Mouse (Mus musculus) thymus, adult 18-20 months (tissue): ENCODE measurements around the gene Gm15217.

Source experiments
- DNase-seq, 2 experiments: peaks; one replicate each; pipeline ENCODE4 v3.0.0; 2022; ENCODE audit warnings: mixed read lengths in 2 of 2

The Gm15217 gene

GRCm38 (mm10) chr14:46398091-46398695 lies 19.0 kb downstream of the Gm15217 start:
- DNase-seq: no peak

GRCm38 (mm10) chr14:46399925-46400324 lies 20.7 kb downstream of the Gm15217 start:
- no peak for DNase-seq

- no peak for DNase-seq
These were observed 29.1 kb downstream of the Gm15217 start for GRCm38 (mm10) chr14:46408319-46408718.

GRCm38 (mm10) chr14:46409016-46409415 lies 29.8 kb downstream of the Gm15217 start:
- DNase-seq: no peak

- no peak for DNase-seq
These were observed 31.4 kb downstream of the Gm15217 start for GRCm38 (mm10) chr14:46410557-46411120.

GRCm38 (mm10) chr14:46412497-46413000 lies 33.3 kb downstream of the Gm15217 start:
- DNase-seq: no peak

- DNase-seq: no peak
These were observed 39.3 kb downstream of the Gm15217 start for GRCm38 (mm10) chr14:46418371-46419097.

GRCm38 (mm10) chr14:46419269-46419668 lies 40.1 kb downstream of the Gm15217 start:
- DNase-seq: no peak

GRCm38 (mm10) chr14:46421823-46422222 lies 42.6 kb downstream of the Gm15217 start:
- DNase-seq: no peak

- DNase-seq: no peak
These were observed 48.0 kb downstream of the Gm15217 start for GRCm38 (mm10) chr14:46427251-46427650.

GRCm38 (mm10) chr14:46430231-46430630 lies 51.0 kb downstream of the Gm15217 start:
- no peak for DNase-seq
